Mouse (Mus musculus): ENCODE data around the gene Hspa1l.

GRCm38 (mm10) chr17:34984218-34984617, 11.7 kb downstream of the Hspa1l start:
- TF ChIP-seq CTCF (IDR thresholded peaks at IDR 0.05; ENCODE audit: extremely low read depth, insufficient read depth, low read length) (peak; percentile 40; the same call in 1 of the 2 replicates), POLR2A (IDR thresholded peaks at IDR 0.05; ENCODE audit: extremely low read depth, insufficient read depth, low read length) (no peak)
